Mouse (Mus musculus) heart, adult 2 months (tissue): Measurements from ENCODE around the gene Fahd1.

Source experiments
- CTCF ChIP-seq: fragments of 200-600 bp; IDR thresholded peaks from 2 replicates; pipeline ENCODE4 v1.8.1; 2022; ENCODE audit warnings: antibody characterized with exemption, mild to moderate bottlenecking, moderate library complexity
- EP300 ChIP-seq: fragments of 200-500 bp; IDR thresholded peaks from 2 replicates; pipeline ENCODE4 v1.6.1; 2011; ENCODE audit warnings: low read depth, low read length, control low read depth; ENCODE audit not compliant: insufficient read depth
- POLR2A ChIP-seq: fragments of 200-500 bp; IDR thresholded peaks from 2 replicates; pipeline ENCODE4 v1.6.1; 2011; ENCODE audit warnings: mild to moderate bottlenecking, low read depth, low read length, control low read depth; ENCODE audit not compliant: insufficient read depth

DNA sequence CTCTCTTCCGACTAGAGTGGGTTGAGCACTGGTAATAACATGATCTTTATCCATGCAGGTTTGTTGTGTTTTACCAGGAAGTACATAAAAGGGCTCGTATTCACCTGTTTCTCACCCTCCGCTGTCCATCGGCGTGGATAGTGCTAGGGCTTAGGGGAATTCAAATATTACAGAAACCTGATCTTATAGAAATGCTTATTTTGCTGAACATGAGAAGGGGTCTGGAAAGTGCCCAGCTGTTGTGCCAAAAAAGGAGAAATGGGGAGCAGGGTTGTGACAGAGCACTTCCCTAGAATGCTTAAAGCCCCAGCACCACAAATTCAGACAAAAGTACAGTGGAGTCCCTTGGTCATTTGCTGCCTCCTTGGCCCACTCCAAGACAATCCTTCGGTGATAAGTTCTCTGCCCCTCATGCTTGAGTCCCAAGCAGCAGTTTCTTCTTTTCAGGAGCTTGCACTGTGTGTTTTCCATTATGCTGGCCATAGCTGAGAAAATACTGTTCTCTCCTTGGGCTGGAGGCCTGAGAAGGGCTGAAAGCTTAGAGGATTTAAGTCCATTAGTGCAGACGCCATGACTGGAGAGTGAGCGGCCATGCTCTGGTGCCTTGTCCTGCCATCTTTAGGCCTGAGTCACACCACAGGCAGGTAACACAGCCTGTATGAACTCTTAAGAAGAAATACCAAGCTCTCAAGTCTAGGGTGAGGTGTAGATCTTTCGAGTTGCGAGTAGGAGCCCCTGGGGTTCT is 1.4 kb upstream of the Fahd1 start:
- no peak for TF ChIP-seq CTCF
- TF ChIP-seq POLR2A, result no peak
- TF ChIP-seq EP300, result no peak
